Mouse (Mus musculus) liver, embryonic 14.5 days (tissue): ENCODE data around the gene Vps52.

Source experiments
- CTCF ChIP-seq: IDR thresholded peaks from 2 replicates; pipeline ENCODE4 v1.5.1; 2016; ENCODE audit warnings: antibody characterized with exemption, low read depth, control low read depth
- EP300 ChIP-seq: IDR thresholded peaks from 2 replicates; pipeline ENCODE4 v1.6.1; 2016; ENCODE audit warnings: antibody characterized with exemption, low read depth

DNA sequence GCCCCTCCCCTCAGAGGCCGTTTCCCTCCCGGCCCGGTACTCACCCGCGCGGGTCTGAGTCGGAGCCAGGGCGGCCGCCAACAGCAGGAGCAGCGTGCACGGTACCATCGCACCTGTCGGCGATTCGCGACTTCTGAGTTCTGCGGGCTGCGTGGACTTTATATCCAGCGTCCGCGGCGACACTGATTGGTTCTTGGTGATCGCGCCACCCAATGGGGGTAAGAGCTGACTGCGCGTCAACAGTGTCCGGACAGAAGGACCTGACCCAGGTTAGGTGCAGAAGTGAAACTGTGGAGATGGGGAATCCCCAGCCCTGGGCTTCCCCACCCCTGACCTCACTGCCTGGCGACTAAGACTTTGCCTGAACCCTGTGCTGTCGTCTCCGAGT, 44.5 kb downstream of the Vps52 start, which contains the start of gene H2-K1:
- no peak for TF ChIP-seq CTCF
- no peak for TF ChIP-seq EP300
